Mouse (Mus musculus) CD4-positive, CD25-positive, alpha-beta regulatory T cell, adult 9 weeks (primary cell): Measurements from ENCODE around the gene Tmem243. TPM values are rescaled to one million over a fixed set of nuclear protein-coding genes. Genes with fewer than 3 reads are reported as not detected.

ENCODE experiments used
- polyA plus RNA-seq: library from polyadenylated mRNA; unstranded; fragments of 100-300 nt; shearing (Covaris generic); gene quantifications from one replicate; pipeline ENCODE4 v1.2.1, GENCODE M21; 2017

Gene Tmem243
- polyA plus RNA-seq = 28.0 TPM

GRCm38 (mm10) chr5:9100207-9100848 is at the start of gene Tmem243:
TSS of gene Tmem243 (plus strand) at chr5:9100668.

GRCm38 (mm10) chr5:9161456-9162041 is 61.1 kb downstream of the Tmem243 start, which contains the start of gene Dmtf1:
TSS of gene Dmtf1 (minus strand) at chr5:9161776.

Other genes starting within 250 kb of the Tmem243 start
- 0.21 TPM for gene Abcb4, start 207.0 kb upstream of the Tmem243 start, polyA plus RNA-seq
- 69.8 TPM for gene Crot, start 103.3 kb upstream of the Tmem243 start, polyA plus RNA-seq
- gene Dmtf1, start 61.1 kb downstream of the Tmem243 start, polyA plus RNA-seq = 110 TPM
- gene 9330182L06Rik, start 165.4 kb downstream of the Tmem243 start, polyA plus RNA-seq = not detected